Mouse (Mus musculus): ENCODE data around the gene Snapc3. TPM values are rescaled to one million over a fixed set of nuclear protein-coding genes. Genes with fewer than 3 reads are reported as not detected.

Snapc3 gene
- polyA plus RNA-seq (2017; shearing (Covaris generic)), result 53.8 TPM

GRCm38 (mm10) chr4:83417160-83417819, at the start of gene Snapc3:
Snapc3 (plus strand) TSS chr4:83417724.

GRCm38 (mm10) chr4:83486117-83486901, 68.8 kb downstream of the Snapc3 start, which contains the start of gene Psip1:
Psip1 (minus strand) TSS chr4:83486459.

Other genes with a start within 250 kb of the Snapc3 start
- 123 TPM for gene Ttc39b, start 93.5 kb upstream of the Snapc3 start, polyA plus RNA-seq (2017; shearing (Covaris generic))
- 28.7 TPM for gene Psip1, start 68.7 kb downstream of the Snapc3 start, polyA plus RNA-seq (2017; shearing (Covaris generic))
- gene Ccdc171, start 107.8 kb downstream of the Snapc3 start, polyA plus RNA-seq (2017; shearing (Covaris generic)), result 16.8 TPM

All from inflammation-experienced regulatory T-cells, adult 16 weeks (primary cell).